In genomic region chr17:47616119-47616518, GRCm38 (mm10) we compare ENCODE assay signal across 21 mouse cellular contexts.
"Had no signal": no experiment of that assay in that cellular context is flagged by ENCODE, and none has a peak within 500 bp of the region (broad histone marks: within the 10 kb centered on the region; RNA-seq: fewer than 3 reads in every experiment).

No protein-coding gene starts in this region.

- DNase-seq: kidney, adult 18-20 months; kidney, postnatal 25 days; layer of hippocampus, adult 9-11 months; lung, embryonic 14.5 days; right cerebral cortex, adult 18-20 months; right cerebral cortex, postnatal 14 days; right cerebral cortex, postnatal 4 days; spleen, adult 18-20 months; thymus, adult 18-20 months; thymus, postnatal 36 days had no signal

- H3K4me2 ChIP-seq: limb, embryonic 13.5 days; lung, embryonic 14.5 days; midbrain, embryonic 12.5 days; midbrain, embryonic 15.5 days; neural tube, embryonic 12.5 days; neural tube, embryonic 15.5 days; stomach, embryonic 15.5 days had no signal

- ATAC-seq: lung, postnatal 0 days; midbrain, embryonic 15.5 days had no signal

- H3K27ac ChIP-seq: kidney, postnatal 0 days; layer of hippocampus, adult 2 months; limb, embryonic 10.5 days; limb, embryonic 13.5 days; macrophage; midbrain, embryonic 12.5 days; midbrain, embryonic 15.5 days; neural tube, embryonic 12.5 days; neural tube, embryonic 15.5 days; stomach, embryonic 15.5 days had no signal

- H3K9me3 ChIP-seq: limb, embryonic 10.5 days; limb, embryonic 13.5 days; midbrain, embryonic 12.5 days; midbrain, embryonic 15.5 days; neural tube, embryonic 12.5 days; neural tube, embryonic 15.5 days; stomach, embryonic 15.5 days had no signal

- H3K9ac ChIP-seq: limb, embryonic 13.5 days; lung, embryonic 14.5 days; midbrain, embryonic 12.5 days; midbrain, embryonic 15.5 days; neural tube, embryonic 12.5 days; neural tube, embryonic 15.5 days; stomach, embryonic 15.5 days had no signal

- H3K27me3 ChIP-seq: limb, embryonic 13.5 days; midbrain, embryonic 12.5 days; midbrain, embryonic 15.5 days; neural tube, embryonic 12.5 days; neural tube, embryonic 15.5 days; stomach, embryonic 15.5 days had no signal

- H3K4me3 ChIP-seq: layer of hippocampus, adult 2 months; limb, embryonic 10.5 days; limb, embryonic 13.5 days; midbrain, embryonic 12.5 days; midbrain, embryonic 15.5 days; neural tube, embryonic 12.5 days; neural tube, embryonic 15.5 days; stomach, embryonic 15.5 days had no signal
